Mouse (Mus musculus) lung, adult 2 months (tissue): ENCODE data around the gene Sh2b2.

ENCODE experiments used
- CTCF ChIP-seq: fragments of 200-500 bp; IDR thresholded peaks from 2 replicates; pipeline ENCODE4 v1.5.1; 2011; ENCODE audit warnings: mild to moderate bottlenecking, low read length, control low read depth; ENCODE audit not compliant: insufficient read depth
- POLR2A ChIP-seq: fragments of 200-500 bp; IDR thresholded peaks from 2 replicates; pipeline ENCODE4 v1.6.1; 2011; ENCODE audit warnings: low read depth, mild to moderate bottlenecking, control low read depth, low read length, borderline replicate concordance; ENCODE audit errors: extremely low read depth

- TF ChIP-seq CTCF (no peak), POLR2A (no peak)
Observed at GRCm38 (mm10) chr5:136169626-136170511, 76.5 kb downstream of the Sh2b2 start.
